Mouse (Mus musculus) spleen, adult 12 weeks (tissue): Measurements from ENCODE around the gene Gjb4.

Experiments
- DNase-seq: peaks from one replicate; pipeline ENCODE4 v3.0.0; 2022; ENCODE audit warnings: low spot score

Gjb4 gene

DNA sequence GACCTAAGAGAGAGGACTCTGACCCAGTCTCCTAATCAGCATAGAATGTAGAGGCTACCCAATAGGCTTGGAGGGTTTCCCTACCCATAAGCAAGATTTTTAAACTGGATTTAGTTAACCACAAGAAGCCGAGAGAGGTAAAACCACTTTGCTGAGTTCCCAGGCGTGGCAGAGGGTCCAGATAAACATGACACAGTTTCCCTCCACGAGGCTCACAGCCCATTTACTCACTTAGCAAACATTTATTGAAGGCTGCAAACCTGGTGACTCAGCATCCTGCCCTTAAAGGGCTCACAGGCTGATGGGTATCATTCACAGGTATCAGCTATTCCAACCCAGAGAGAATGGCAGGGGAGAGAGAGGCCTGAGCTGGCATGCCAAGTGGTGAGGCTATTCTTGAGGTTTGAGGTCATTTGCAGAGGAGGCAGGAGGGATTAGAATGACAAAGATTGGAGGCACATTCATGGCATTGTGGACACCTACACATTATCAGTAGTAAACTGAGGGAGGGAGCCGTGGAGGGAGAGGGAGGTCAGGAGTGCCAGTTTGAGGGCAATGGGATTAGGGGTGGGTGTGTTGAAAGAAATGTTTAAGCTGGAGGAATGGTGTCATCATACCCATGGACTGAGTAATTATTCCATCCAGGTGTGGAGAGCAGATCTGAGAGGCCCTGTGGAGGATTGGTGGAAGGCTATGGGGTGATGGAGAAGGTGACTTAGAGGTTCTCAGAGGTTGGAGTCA lies 4.2 kb downstream of the Gjb4 start:
- DNase-seq = no peak

- DNase-seq = no peak
These were observed 8.9 kb downstream of the Gjb4 start for GRCm38 (mm10) chr4:127345000-127345399.

DNA sequence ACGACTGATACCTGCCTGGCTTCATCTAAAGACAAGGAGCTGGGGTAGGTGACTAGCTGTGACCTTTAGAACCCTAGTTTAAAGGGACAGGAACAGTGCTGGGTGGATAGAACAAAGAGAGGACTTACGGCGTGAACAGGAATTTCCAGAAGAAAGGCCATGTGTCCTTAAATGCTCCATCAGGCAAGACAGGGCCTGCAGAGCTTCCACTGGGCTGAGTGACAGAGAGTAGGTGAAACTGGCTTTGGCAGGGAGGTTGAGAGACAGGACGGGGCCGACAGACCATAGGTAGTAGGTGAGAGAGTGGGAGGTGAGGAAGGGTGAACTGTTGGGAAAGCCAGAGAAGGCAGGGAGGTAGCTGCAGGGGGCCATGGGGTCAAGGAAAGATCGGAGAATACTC lies 12.5 kb downstream of the Gjb4 start:
- DNase-seq = no peak

- no peak for DNase-seq
These were observed 16.2 kb downstream of the Gjb4 start for GRCm38 (mm10) chr4:127337668-127338067.

GRCm38 (mm10) chr4:127334870-127335504 lies 18.9 kb downstream of the Gjb4 start:
- DNase-seq = no peak

DNA sequence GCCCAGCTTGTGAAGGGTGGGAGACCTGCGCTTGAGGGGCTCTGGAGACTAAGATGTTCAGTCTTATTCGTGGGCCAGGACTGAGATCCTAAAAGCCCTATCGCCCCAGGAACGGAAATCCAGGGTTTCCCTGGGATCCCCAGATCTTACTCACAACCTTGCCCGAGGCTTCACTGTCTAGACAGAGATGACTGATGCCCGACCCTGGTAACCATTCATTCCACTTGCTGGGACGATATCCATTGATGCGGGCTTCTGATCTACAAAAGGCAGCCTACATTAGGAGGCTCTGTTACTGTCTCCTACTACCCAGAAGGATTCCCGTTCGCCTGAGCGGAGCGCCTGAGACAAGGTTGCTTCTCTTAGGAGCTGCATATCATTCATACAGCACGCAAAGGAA lies 22.7 kb downstream of the Gjb4 start:
- DNase-seq = no peak

DNA sequence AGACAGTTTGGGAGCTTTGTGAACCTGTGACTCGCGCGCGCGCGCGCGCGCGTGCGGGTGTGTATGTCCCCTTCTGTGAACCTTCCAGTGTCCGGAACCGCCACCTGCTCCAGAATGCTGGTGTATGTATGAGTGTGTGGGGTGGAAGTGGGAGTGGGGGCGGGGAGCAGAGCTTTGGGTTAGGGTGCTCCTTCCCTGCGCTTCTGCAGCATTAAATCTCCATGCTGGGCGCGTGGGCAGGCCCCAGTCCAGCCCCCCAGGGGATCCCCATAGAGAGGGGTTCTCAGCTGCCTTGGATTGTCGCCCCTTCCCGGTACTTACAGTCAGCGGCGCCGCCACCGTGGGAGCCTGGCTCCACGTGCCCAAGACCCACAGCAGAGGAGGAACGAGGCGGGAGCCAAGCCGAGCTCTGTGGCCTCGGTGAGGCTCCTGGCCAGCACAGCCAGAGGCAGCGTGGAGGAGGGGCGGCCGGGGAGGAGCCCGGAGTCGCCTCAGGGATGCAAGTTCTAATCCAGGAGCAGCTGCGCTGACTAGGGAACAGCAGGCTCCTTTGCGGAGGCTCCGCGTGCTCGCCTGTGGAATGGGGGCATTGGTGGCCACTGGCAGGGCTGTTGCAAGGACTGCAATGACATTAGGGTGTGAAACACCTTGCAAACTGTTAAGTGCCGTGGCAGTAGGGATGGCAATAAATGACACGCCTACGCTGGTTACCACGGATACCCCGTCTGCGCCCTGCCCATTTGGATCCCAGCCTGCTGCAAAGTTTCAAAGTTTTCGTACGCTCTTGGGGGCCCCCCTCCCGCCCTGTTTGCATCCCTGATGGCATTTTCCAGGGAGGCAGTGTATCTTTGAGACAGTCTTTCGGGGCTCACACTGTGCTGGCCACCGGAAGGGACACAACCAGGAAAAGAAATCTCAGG lies 23.4 kb downstream of the Gjb4 start, which contains the start of gene Gjb3:
Gene Gjb3, minus strand, starts transcription at position 664 of the 920 bp plus-strand sequence.
- no peak for DNase-seq

DNA sequence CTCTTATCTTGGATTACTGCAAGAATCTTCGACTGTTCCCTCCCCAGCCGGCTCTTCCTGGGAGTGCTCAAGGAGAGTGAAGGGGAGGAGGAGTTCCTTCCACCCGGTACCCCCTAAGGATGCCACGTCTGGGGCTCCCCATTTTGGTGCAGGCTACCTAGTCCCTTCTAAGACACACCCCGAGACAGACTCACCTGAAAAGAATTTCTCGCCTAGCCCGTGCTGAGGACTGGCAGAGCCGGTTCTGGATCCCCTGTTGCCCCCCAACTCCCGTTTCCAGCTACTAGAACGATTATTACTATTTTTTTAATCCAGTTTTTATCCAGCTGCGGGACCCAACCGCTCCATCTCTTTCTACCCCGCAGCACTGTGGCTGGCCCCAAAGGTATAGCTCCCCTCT lies 24.1 kb downstream of the Gjb4 start:
- no peak for DNase-seq

- no peak for DNase-seq
These were observed 24.8 kb downstream of the Gjb4 start for GRCm38 (mm10) chr4:127329046-127329445.

DNA sequence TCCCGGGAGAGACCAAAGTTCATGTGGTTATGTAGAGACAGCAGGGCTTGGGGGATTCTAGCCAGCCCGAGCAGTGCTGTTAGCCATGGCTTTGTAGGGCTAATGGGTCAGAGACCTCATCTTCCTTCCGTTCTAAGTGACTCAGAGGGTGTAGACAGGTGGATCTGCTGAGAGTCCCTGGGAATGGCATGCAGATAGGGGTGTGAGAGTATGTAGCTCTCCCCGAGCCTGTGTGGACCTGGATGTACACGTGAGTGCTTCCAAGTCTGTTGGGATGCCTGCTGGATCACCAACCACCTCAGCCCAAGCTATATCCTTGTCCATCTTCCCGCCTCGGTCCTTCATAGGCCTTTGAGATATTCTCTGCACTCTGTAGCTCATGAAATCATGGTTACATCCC lies 25.5 kb downstream of the Gjb4 start:
- DNase-seq = no peak

DNA sequence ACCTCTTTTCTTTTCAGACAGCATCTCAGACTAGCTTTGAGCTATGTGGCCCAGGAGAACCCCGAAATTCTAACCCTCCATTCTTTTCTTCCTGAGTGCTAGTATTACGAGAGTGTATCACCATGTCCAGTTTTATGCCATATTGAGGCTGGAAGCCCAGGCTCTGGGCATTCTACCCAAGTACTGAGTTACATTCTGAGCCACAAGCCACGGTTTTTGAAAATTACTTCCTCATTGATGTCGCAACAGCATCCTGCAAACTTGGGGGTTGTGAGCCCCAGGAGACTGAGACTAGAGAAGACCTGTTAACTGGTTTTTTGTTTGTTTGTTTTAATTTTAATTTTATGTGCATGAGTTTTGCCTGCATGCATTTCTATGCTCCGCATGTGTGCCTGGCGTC lies 26.1 kb downstream of the Gjb4 start:
- DNase-seq = no peak

- no peak for DNase-seq
These were observed 26.6 kb downstream of the Gjb4 start for GRCm38 (mm10) chr4:127327258-127327657.

- no peak for DNase-seq
These were observed 28.6 kb downstream of the Gjb4 start for GRCm38 (mm10) chr4:127325276-127325675.

DNA sequence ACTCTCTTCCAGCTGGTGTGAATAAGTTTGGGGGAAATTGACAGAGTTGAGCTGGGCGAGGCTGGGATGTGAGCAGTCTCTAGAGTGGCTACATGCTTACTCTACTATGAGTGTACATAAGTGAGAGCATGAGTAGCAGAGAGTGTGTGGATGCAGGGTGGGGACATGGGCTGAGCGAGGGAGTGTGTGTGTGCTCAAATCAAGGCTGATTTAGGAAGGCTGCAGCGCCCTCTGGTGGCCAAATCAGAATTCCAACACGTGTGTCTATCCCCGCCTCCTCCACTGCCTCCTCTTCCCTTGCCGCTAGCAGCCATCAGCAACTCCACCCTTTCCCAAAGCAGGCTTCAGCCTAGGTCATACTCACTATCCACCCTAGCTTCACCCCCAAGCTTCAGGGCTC lies 29.1 kb downstream of the Gjb4 start:
- DNase-seq = peak; percentile 21

DNA sequence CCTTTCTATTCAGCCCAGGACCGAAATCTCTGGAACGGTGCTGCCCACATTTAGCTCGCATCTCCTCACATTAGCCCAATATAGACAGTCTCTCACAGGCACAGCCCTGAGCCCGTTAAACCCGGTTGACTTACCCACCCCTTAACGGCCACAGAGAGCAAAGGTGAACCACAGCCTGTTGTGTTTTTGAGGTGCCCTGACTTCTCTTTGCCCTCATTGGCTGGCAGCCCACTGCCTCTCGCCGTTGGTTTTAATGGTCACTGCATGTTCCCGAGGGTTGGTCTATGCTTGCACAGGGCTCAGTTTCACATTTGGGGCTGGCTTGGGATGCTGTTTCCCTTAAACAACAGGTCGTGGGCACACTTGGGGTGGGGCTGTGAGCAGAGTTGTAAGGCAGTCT lies 29.6 kb downstream of the Gjb4 start:
- DNase-seq = no peak

- no peak for DNase-seq
These were observed 30.2 kb downstream of the Gjb4 start for GRCm38 (mm10) chr4:127323651-127324050.

GRCm38 (mm10) chr4:127319613-127320012 lies 34.3 kb downstream of the Gjb4 start:
- DNase-seq = peak; percentile 17

DNA sequence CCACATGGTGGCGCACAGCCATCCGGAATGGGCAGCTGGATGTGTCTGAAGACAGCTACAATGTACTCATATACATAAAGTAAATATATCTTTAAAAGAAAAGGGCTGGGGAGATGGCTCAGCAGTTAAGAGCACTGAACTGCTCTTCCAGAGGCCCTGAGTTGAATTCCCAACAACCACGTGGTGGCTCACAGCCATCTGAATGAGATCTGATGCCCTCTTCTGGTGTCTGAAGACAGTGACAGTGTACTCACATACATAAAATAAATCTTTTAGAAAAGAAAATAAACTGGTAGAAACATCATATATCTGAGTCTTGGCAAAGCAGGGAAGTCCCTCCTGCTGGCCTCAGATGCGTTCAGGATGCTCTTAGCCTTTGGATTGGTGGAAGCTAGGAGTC lies 36.7 kb downstream of the Gjb4 start:
- DNase-seq = no peak

- DNase-seq = no peak
These were observed 38.1 kb downstream of the Gjb4 start for GRCm38 (mm10) chr4:127315753-127316152.

GRCm38 (mm10) chr4:127314585-127314984 lies 39.3 kb downstream of the Gjb4 start:
- DNase-seq = no peak

- DNase-seq = no peak
These were observed 40.0 kb downstream of the Gjb4 start, which contains the start of gene Gja4 for GRCm38 (mm10) chr4:127313861-127314260. Gja4 (minus strand) TSS chr4:127314039.

GRCm38 (mm10) chr4:127312349-127312748 lies 41.5 kb downstream of the Gjb4 start:
- no peak for DNase-seq

- DNase-seq = no peak
These were observed 42.3 kb downstream of the Gjb4 start for GRCm38 (mm10) chr4:127311561-127311960.
